10 mouse cellular contexts compared by ENCODE assay signal in genomic region chr17:54158753-54159152, GRCm38 (mm10).
DNase-seq lines count a peak whose midpoint lies in the region; ATAC-seq and TF ChIP-seq lines count a peak whose summit lies in the region.
"Had no signal": no experiment of that assay in that cellular context is flagged by ENCODE, and none has a peak within 500 bp of the region (broad histone marks: within the 10 kb centered on the region; RNA-seq: fewer than 3 reads in every experiment).

No protein-coding gene starts in this region.

- no peaks in the 10 kb centered on the region for H3K36me3 ChIP-seq in lung, embryonic 15.5 days
- H3K36me3 ChIP-seq: limb, embryonic 12.5 days had no signal

- intact Hi-C loops in gastrocnemius, adult 2 months (cut with DNase I) = no loop called here

- no peaks in the 10 kb centered on the region for H3K9me3 ChIP-seq in lung, embryonic 15.5 days
- H3K9me3 ChIP-seq: limb, embryonic 12.5 days had no signal

- H3K4me1 ChIP-seq in lung, embryonic 15.5 days = 0 out of 2 replicates have a peak, but pooled peaks cover 4% of the 10 kb centered on the region
- H3K4me1 ChIP-seq: limb, embryonic 12.5 days had no signal

- peak; percentile 7 for DNase-seq in embryo, embryonic 11.5 days (ENCODE audit: low read depth, low spot score)
- no peak for DNase-seq in embryo, embryonic 10.5 days (ENCODE audit: low spot score)
- DNase-seq in urinary bladder, postnatal 14 days (ENCODE audit: low spot score) = peak; percentile 66
- no peak for DNase-seq in urinary bladder, postnatal 10 days (ENCODE audit: low spot score)
- DNase-seq in gastrocnemius, adult 2 months = no peak

- H3K4me2 ChIP-seq in lung, embryonic 15.5 days = no peak overlapping the region
- H3K4me2 ChIP-seq: limb, embryonic 12.5 days had no signal

- no peak for TF ChIP-seq CTCF in gastrocnemius, adult 2 months (IDR thresholded peaks at IDR 0.05)

- 18% methylated on average over 4 of the region's 4 CpGs for WGBS in lung, embryonic 15.5 days

- peak; percentile 83 for ATAC-seq in lung, embryonic 15.5 days (ENCODE audit: borderline replicate concordance, extremely low read depth, low FRiP score, low TSS enrichment)
- no peak for ATAC-seq in granulocyte monocyte progenitor cell, adult 5-6 weeks (replicated peaks; ENCODE audit: poor library complexity, severe bottlenecking)
- no peak for ATAC-seq in monocyte, adult 5-6 weeks (replicated peaks; ENCODE audit: insufficient number of reproducible peaks, low FRiP score, low TSS enrichment, poor library complexity, severe bottlenecking)

- H3K9ac ChIP-seq in lung, embryonic 15.5 days = no peak overlapping the region
- H3K9ac ChIP-seq: limb, embryonic 12.5 days had no signal

- H3K27ac ChIP-seq in lung, embryonic 15.5 days = no peak overlapping the region
- H3K27ac ChIP-seq in gastrocnemius, adult 2 months = no peak overlapping the region
- H3K27ac ChIP-seq: limb, embryonic 12.5 days had no signal

- no peak overlapping the region for H3K4me3 ChIP-seq in lung, embryonic 15.5 days
- no peak overlapping the region for H3K4me3 ChIP-seq in gastrocnemius, adult 2 months
- H3K4me3 ChIP-seq: erythroblast, embryonic 14.5 days; limb, embryonic 12.5 days had no signal

- no peaks in the 10 kb centered on the region for H3K27me3 ChIP-seq in lung, embryonic 15.5 days
- H3K27me3 ChIP-seq: limb, embryonic 12.5 days had no signal

Comparison
In these comparisons a context has a peak if more than half of its experiments do, and no peak if none do; other contexts are left out.
1. DNase-seq: peak in embryo, embryonic 11.5 days (single experiment) and urinary bladder, postnatal 14 days (single experiment); none in embryo, embryonic 10.5 days (single experiment), urinary bladder, postnatal 10 days (single experiment) and gastrocnemius, adult 2 months (single experiment).